Mouse (Mus musculus) forebrain, embryonic 15.5 days (tissue): ENCODE results near the gene Cacna2d4. TPM values are rescaled to one million over a fixed set of nuclear protein-coding genes. Genes with fewer than 3 reads are reported as not detected.
"Not testable (repeated sequence)": the region's sequence is repeated elsewhere in the genome, so short reads cannot be mapped to it uniquely, and the experiment has no call there.

Experiments
- ATAC-seq: fragments of 200-750 bp; cut with Nextera tagmentation; replicated peaks from 2 replicates; pipeline ENCODE4 v1.8.0; 2017; ENCODE audit warnings: mild to moderate bottlenecking, moderate TSS enrichment, moderate library complexity
- H3K27ac ChIP-seq: fragments of 300-500 bp; sonication (generic); replicated peaks from 2 replicates; pipeline ENCODE4 v1.5.1; 2015; ENCODE audit warnings: mild to moderate bottlenecking, inconsistent platforms
- H3K27me3 ChIP-seq: fragments of 300-500 bp; sonication (generic); 2 replicates; pipeline ENCODE4 v1.6.1; 2015; ENCODE audit warnings: inconsistent platforms
- H3K36me3 ChIP-seq: fragments of 300-500 bp; sonication (generic); 2 replicates; pipeline ENCODE4 v1.6.1; 2015; ENCODE audit warnings: mild to moderate bottlenecking, inconsistent platforms
- H3K4me1 ChIP-seq: fragments of 300-500 bp; sonication (generic); 2 replicates; pipeline ENCODE4 v1.6.1; 2015; ENCODE audit warnings: inconsistent platforms
- H3K4me2 ChIP-seq: fragments of 300-500 bp; sonication (generic); replicated peaks from 2 replicates; pipeline ENCODE4 v1.6.1; 2015; ENCODE audit warnings: mild to moderate bottlenecking, inconsistent platforms
- H3K4me3 ChIP-seq: fragments of 300-500 bp; sonication (generic); 2 replicates; pipeline ENCODE4 v1.5.1; 2015; ENCODE audit warnings: mild to moderate bottlenecking, inconsistent platforms
- H3K9ac ChIP-seq: fragments of 300-500 bp; sonication (generic); replicated peaks from 2 replicates; pipeline ENCODE4 v1.6.1; 2015; ENCODE audit warnings: mild to moderate bottlenecking, inconsistent platforms
- H3K9me3 ChIP-seq: fragments of 300-500 bp; sonication (generic); 2 replicates; pipeline ENCODE4 v1.6.1; 2016; ENCODE audit warnings: inconsistent platforms
- WGBS: fragments of 180-500 bp; shearing (Covaris S2); methylation state at CpG from one replicate; pipeline ENCODE4 v1.1.7; 2015; ENCODE audit warnings: mixed read lengths; 5-methylcytosine and 5-hydroxymethylcytosine counted together
- polyA plus RNA-seq: library from polyadenylated mRNA; unstranded; fragments of >200 nt; fragmentation: Nextera tagmentation; extraction: Ambion mirVana; gene quantifications from 2 replicates; pipeline ENCODE4 v1.2.1, GENCODE M21; 2015

Gene Cacna2d4
- polyA plus RNA-seq, 1 experiment from 2014 or later = 0.11 TPM

- Histone ChIP-seq H3K36me3 (peaks cover 64% of the 10 kb centered on the region), H3K27ac (no peak overlapping the region), H3K4me3 (no peak overlapping the region), H3K4me1 (no peaks in the 10 kb centered on the region), H3K4me2 (no peak overlapping the region), H3K27me3 (no peaks in the 10 kb centered on the region), H3K9me3 (no peaks in the 10 kb centered on the region), H3K9ac (no peak overlapping the region)
- WGBS = 90% methylated on average over 8 of the region's 8 CpGs
- ATAC-seq = no peak
Observed at GRCm38 (mm10) chr6:119358020-119358571, 121.8 kb downstream of the Cacna2d4 start.

DNA sequence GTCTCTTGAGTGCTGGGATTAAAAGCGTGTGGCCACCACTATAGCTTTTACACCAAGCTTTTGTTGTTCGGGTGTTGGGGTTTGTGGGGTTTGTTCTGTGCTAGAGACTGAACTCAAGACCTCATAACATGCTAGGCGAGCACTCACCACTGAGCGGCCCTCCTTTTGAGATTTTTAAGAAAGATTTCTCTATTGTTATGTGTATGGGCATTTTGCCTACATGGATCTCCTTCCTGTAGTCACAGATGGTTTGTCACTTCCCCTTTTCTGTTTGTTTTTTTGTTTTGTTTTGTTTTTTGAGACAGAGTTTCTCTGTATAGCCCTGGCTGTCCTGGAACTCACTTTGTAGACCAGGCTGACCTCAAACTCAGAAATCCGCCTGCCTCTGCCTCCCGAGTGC, 123.9 kb downstream of the Cacna2d4 start:
- H3K27ac ChIP-seq, H3K4me1 ChIP-seq, H3K9me3 ChIP-seq, ATAC-seq, H3K4me3 ChIP-seq, H3K4me2 ChIP-seq, H3K27me3 ChIP-seq, H3K9ac ChIP-seq: not testable (repeated sequence)
- H3K36me3 ChIP-seq = peaks cover 68% of the 10 kb centered on the region
- 88% methylated on average over 6 of the region's 6 CpGs for WGBS

DNA sequence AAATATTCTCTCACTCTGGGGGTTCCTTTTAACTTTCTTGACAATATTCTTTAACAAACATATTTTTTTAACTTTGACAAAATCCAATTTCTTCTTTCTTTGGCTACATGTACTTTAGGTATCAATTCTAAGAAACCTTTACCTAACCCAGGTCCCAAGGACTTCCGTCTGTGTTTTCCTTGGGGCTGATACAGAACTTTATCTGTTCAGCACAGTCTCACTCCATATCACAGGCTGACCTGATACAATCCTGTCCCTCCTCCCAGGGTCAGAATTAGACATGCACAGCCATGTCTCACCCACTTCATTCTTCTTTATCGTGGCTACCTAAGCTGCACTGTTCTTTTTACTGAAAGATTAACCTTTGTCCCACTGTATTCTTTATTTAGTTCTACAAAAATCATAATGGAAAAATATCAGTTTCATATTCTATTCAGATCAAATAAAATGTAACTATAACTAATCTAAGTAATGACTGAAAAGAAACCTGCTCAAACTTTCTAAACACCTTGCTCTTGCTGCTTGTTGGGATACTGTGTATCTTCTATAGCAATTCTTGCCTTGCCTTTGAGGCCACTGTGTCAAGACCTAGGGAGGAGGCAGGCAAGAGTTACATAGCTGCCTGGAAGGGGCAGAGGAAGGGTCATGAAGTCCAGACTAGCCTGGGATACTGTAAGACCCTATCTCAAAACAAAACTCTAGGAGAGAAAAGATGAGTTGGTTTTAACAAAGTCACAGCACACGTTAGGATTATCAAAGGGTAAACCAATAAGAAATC, 124.8 kb downstream of the Cacna2d4 start:
- Histone ChIP-seq H3K36me3 (peaks cover 59% of the 10 kb centered on the region), H3K4me3 (no peak overlapping the region), H3K4me2 (no peak overlapping the region), H3K9ac (no peak overlapping the region), H3K4me1 (no peaks in the 10 kb centered on the region), H3K9me3 (no peaks in the 10 kb centered on the region), H3K27ac (no peak overlapping the region), H3K27me3 (no peaks in the 10 kb centered on the region)
- ATAC-seq = no peak
- WGBS = 87% methylated on average over 3 of the region's 3 CpGs

DNA sequence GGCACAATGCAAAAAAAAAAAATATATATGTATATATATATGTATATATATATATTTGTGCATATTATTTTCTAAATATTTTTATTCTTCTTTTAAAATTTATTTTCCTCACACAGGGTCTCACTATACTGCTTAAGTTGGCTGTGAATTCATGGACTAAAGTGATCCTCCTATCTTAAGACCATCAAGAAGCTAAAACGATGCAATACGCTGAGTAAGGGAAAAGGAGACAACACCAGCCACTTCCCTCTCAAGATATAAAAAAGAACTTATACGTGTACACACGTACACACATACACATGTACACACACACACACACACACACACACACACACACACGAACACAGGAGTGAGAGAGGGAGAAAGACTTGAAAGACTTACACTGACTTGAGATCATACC, 127.3 kb downstream of the Cacna2d4 start:
- no peaks in the 10 kb centered on the region for H3K4me1 ChIP-seq
- H3K36me3 ChIP-seq = peaks cover 53% of the 10 kb centered on the region
- H3K27me3 ChIP-seq = no peaks in the 10 kb centered on the region
- no peak overlapping the region for H3K27ac ChIP-seq
- 92% methylated on average over 5 of the region's 5 CpGs for WGBS
- no peak for ATAC-seq
- H3K9me3 ChIP-seq = no peaks in the 10 kb centered on the region
- no peak overlapping the region for H3K4me3 ChIP-seq
- H3K9ac ChIP-seq = no peak overlapping the region
- no peak overlapping the region for H3K4me2 ChIP-seq

GRCm38 (mm10) chr6:119366800-119367199, 130.5 kb downstream of the Cacna2d4 start:
- H3K9ac ChIP-seq, H3K4me2 ChIP-seq, H3K4me3 ChIP-seq, H3K9me3 ChIP-seq, H3K27ac ChIP-seq, H3K27me3 ChIP-seq, H3K4me1 ChIP-seq, ATAC-seq: not testable (repeated sequence)
- peaks cover 39% of the 10 kb centered on the region for H3K36me3 ChIP-seq
- 78% methylated on average over 4 of the region's 4 CpGs for WGBS

DNA sequence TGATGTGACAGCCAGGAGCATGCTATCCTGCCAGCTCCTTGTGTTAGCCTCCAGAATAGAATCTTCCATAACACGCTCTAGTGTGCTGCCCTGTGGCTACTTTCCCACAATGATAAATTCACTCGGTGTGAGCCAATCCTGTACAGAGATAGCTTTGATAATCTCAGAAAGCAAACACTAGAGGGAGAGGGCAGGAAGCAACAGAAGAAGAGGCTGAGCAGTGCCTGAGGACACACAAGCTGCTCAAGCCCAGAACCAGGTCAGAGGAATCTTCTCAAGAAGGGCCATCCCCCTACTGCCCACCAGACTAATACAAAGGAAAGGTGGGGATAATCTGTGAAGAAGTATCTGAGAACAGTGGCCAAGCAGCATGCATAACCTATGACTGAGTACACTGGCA, 131.1 kb downstream of the Cacna2d4 start:
- no peaks in the 10 kb centered on the region for H3K27me3 ChIP-seq
- no peaks in the 10 kb centered on the region for H3K9me3 ChIP-seq
- no peak overlapping the region for H3K4me2 ChIP-seq
- no peak overlapping the region for H3K9ac ChIP-seq
- 85% methylated on average over 2 of the region's 2 CpGs for WGBS
- H3K27ac ChIP-seq = no peak overlapping the region
- H3K4me1 ChIP-seq = no peaks in the 10 kb centered on the region
- H3K36me3 ChIP-seq = peaks cover 37% of the 10 kb centered on the region
- no peak for ATAC-seq
- H3K4me3 ChIP-seq = no peak overlapping the region

GRCm38 (mm10) chr6:119371624-119372023, 135.3 kb downstream of the Cacna2d4 start:
- H3K4me2 ChIP-seq = no peak overlapping the region
- H3K36me3 ChIP-seq = peaks cover 12% of the 10 kb centered on the region; the same call in 1 of the 2 replicates
- H3K27ac ChIP-seq = no peak overlapping the region
- no peaks in the 10 kb centered on the region for H3K27me3 ChIP-seq
- H3K9me3 ChIP-seq = no peaks in the 10 kb centered on the region
- no peak overlapping the region for H3K9ac ChIP-seq
- no peaks in the 10 kb centered on the region for H3K4me1 ChIP-seq
- no peak overlapping the region for H3K4me3 ChIP-seq
- ATAC-seq = no peak

DNA sequence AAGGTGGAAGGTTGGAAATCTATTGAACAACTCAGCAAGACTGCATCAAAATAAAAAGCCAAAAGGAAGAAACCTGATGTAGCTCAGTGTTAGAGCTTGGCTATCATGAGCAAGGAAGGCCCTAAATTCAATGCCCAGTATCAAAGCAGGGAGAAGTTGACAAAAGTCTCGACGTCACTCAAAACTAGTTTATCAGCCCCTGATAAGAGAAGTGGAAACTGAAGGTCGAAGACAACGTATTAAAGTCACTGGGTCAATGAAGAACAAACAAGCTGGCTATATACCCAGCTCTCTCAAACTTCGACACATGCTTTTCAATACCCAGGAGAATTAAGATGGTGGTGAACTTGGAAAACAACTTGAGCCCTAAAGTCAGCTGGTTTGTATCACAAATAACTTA, 135.9 kb downstream of the Cacna2d4 start:
- WGBS = 94% methylated on average over 5 of the region's 5 CpGs
- Histone ChIP-seq H3K36me3 (peaks cover 12% of the 10 kb centered on the region; the same call in 1 of the 2 replicates), H3K4me1 (no peaks in the 10 kb centered on the region), H3K27me3 (no peaks in the 10 kb centered on the region), H3K4me3 (no peak overlapping the region), H3K9me3 (no peaks in the 10 kb centered on the region), H3K9ac (no peak overlapping the region), H3K4me2 (no peak overlapping the region), H3K27ac (no peak overlapping the region)
- ATAC-seq = no peak

GRCm38 (mm10) chr6:119373000-119373705, 136.8 kb downstream of the Cacna2d4 start:
- Histone ChIP-seq H3K36me3 (peaks cover 11% of the 10 kb centered on the region; the same call in 1 of the 2 replicates), H3K27ac (no peak overlapping the region), H3K4me2 (no peak overlapping the region), H3K4me3 (no peak overlapping the region), H3K27me3 (no peaks in the 10 kb centered on the region), H3K9me3 (no peaks in the 10 kb centered on the region), H3K9ac (no peak overlapping the region), H3K4me1 (no peaks in the 10 kb centered on the region)
- no peak for ATAC-seq

- no peak for ATAC-seq
- H3K9me3 ChIP-seq = no peaks in the 10 kb centered on the region
- no peak overlapping the region for H3K4me2 ChIP-seq
- H3K36me3 ChIP-seq = no peaks in the 10 kb centered on the region
- H3K27ac ChIP-seq = no peak overlapping the region
- no peak overlapping the region for H3K4me3 ChIP-seq
- 85% methylated on average over 5 of the region's 5 CpGs for WGBS
- no peaks in the 10 kb centered on the region for H3K4me1 ChIP-seq
- no peaks in the 10 kb centered on the region for H3K27me3 ChIP-seq
- no peak overlapping the region for H3K9ac ChIP-seq
Observed at GRCm38 (mm10) chr6:119375035-119375434, 138.7 kb downstream of the Cacna2d4 start.

DNA sequence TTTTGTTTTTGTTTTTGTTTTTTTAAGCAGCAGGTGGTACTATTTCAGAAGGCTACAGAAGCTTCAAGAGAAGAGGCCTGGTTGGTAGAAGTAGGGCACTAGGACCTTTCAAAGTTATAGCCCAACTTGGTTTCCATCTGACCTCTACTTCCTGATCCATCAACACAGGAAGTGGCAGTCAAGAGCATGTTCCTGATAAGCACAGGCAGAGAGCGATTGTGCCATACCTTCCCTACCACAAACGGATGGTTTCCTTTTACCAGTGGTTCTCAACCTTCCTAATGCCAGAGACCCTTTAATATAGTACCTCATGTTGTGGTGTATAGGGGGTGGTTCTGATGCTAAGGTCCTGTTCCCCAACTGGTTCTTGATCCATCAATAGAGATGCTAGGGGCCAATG, 141.3 kb downstream of the Cacna2d4 start:
- H3K9me3 ChIP-seq = no peaks in the 10 kb centered on the region
- H3K9ac ChIP-seq = no peak overlapping the region
- no peak for ATAC-seq
- no peak overlapping the region for H3K27ac ChIP-seq
- WGBS = 90% methylated on average over 2 of the region's 2 CpGs
- no peaks in the 10 kb centered on the region for H3K4me1 ChIP-seq
- no peak overlapping the region for H3K4me3 ChIP-seq
- H3K4me2 ChIP-seq = no peak overlapping the region
- no peaks in the 10 kb centered on the region for H3K27me3 ChIP-seq
- no peaks in the 10 kb centered on the region for H3K36me3 ChIP-seq

DNA sequence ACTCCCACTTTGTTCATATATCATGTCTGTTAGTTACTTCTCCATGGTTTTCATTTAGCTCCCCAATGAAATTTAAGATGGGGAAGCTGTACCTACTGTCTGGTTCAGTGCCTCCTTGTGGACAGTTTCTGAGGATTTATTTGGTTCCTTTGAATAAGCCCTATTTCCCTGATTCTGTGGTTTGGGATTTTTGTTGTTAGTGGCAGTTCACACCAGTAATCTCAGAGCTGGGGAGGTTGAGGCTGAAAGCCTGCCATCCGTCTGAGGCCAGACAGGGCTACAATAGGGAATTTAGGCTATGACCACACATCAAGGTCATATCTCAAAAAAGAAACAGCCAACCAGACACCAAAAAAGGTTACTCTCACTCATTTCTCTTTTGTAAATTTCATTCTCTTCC, 142.3 kb downstream of the Cacna2d4 start:
- Histone ChIP-seq H3K4me1 (no peaks in the 10 kb centered on the region), H3K36me3 (no peaks in the 10 kb centered on the region), H3K9ac (no peak overlapping the region), H3K4me2 (no peak overlapping the region), H3K4me3 (no peak overlapping the region), H3K9me3 (no peaks in the 10 kb centered on the region), H3K27ac (no peak overlapping the region), H3K27me3 (no peaks in the 10 kb centered on the region)
- no peak for ATAC-seq
- WGBS = 89% methylated on average over 1 of the region's 1 CpGs
